Mouse (Mus musculus) forebrain, embryonic 16.5 days (tissue): Measurements from ENCODE around the gene Itga11. TPM values are rescaled to one million over a fixed set of nuclear protein-coding genes. Genes with fewer than 3 reads are reported as not detected.

Source experiments
- ATAC-seq: fragments of 200-750 bp; cut with Nextera tagmentation; 2 replicates; pipeline ENCODE4 v1.8.0; 2017; ENCODE audit warnings: mild to moderate bottlenecking, moderate library complexity
- H3K27ac ChIP-seq: fragments of 300-500 bp; sonication (generic); 2 replicates; pipeline ENCODE4 v1.5.1; 2014; ENCODE audit warnings: low read length, control low read depth
- H3K27me3 ChIP-seq: fragments of 300-500 bp; sonication (generic); replicated peaks from 2 replicates; pipeline ENCODE4 v1.6.1; 2014; ENCODE audit warnings: low read length; ENCODE audit not compliant: control insufficient read depth, insufficient read depth
- H3K36me3 ChIP-seq: fragments of 300-500 bp; sonication (generic); 2 replicates; pipeline ENCODE4 v1.6.1; 2014; ENCODE audit not compliant: control insufficient read depth, insufficient read depth
- H3K4me1 ChIP-seq: fragments of 300-500 bp; sonication (generic); replicated peaks from 2 replicates; pipeline ENCODE4 v1.6.1; 2014; ENCODE audit warnings: low read length; ENCODE audit not compliant: control insufficient read depth, insufficient read depth
- H3K4me2 ChIP-seq: fragments of 300-500 bp; sonication (generic); 2 replicates; pipeline ENCODE4 v1.6.1; 2014; ENCODE audit warnings: mild to moderate bottlenecking, low read length, control low read depth
- H3K4me3 ChIP-seq: fragments of 300-500 bp; sonication (generic); replicated peaks from 2 replicates; pipeline ENCODE4 v1.5.1; 2014; ENCODE audit warnings: mild to moderate bottlenecking, low read length, control low read depth
- H3K9ac ChIP-seq: fragments of 300-500 bp; sonication (generic); replicated peaks from 2 replicates; pipeline ENCODE4 v1.6.1; 2014; ENCODE audit warnings: low read depth, low read length, control low read depth
- H3K9me3 ChIP-seq: fragments of 300-500 bp; sonication (generic); 2 replicates; pipeline ENCODE4 v1.6.1; 2016; ENCODE audit warnings: low read length; ENCODE audit not compliant: control insufficient read depth
- WGBS: fragments of 180-500 bp; shearing (Covaris S2); extraction: QIAGEN DNeasy Blood & Tissue Kit; methylation state at CpG from one replicate; pipeline ENCODE4 v1.1.7; 2014; 5-methylcytosine and 5-hydroxymethylcytosine counted together
- polyA plus RNA-seq: library from polyadenylated mRNA; unstranded; fragments of >200 nt; fragmentation: Nextera tagmentation; extraction: Ambion mirVana; gene quantifications from 2 replicates; pipeline ENCODE4 v1.2.1, GENCODE M21; 2015

Itga11 gene
- polyA plus RNA-seq, 1 experiment from 2014 or later: 1.0 TPM

DNA sequence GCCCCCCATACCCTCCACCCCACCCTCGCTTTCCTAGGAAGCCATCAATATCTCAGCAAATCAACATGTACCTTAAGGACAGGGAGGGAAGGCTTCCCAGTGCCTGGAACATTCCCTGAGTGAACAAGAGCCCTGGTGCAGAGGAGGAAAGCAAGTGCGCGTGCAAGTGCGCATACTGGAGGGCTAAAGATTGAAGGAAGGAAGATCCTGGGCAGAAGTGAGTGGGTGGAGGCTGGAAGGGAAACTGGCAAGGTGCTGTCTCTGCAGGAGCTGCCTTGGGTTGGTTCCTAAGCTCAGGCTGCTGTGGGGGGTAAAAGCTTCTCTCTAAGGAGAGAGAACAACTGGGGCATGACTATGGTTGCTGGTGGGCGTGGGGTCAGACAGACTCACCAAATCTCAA is 32.4 kb downstream of the Itga11 start:
- H3K4me3 ChIP-seq: no peak overlapping the region
- WGBS: 91% methylated on average over 5 of the region's 5 CpGs
- no peak for ATAC-seq
- H3K9me3 ChIP-seq: peaks cover 3% of the 10 kb centered on the region; the same call in 1 of the 2 replicates
- no peaks in the 10 kb centered on the region for H3K4me1 ChIP-seq
- H3K9ac ChIP-seq: no peak overlapping the region
- no peak overlapping the region for H3K27ac ChIP-seq
- no peak overlapping the region for H3K4me2 ChIP-seq
- no peaks in the 10 kb centered on the region for H3K27me3 ChIP-seq
- no peaks in the 10 kb centered on the region for H3K36me3 ChIP-seq

DNA sequence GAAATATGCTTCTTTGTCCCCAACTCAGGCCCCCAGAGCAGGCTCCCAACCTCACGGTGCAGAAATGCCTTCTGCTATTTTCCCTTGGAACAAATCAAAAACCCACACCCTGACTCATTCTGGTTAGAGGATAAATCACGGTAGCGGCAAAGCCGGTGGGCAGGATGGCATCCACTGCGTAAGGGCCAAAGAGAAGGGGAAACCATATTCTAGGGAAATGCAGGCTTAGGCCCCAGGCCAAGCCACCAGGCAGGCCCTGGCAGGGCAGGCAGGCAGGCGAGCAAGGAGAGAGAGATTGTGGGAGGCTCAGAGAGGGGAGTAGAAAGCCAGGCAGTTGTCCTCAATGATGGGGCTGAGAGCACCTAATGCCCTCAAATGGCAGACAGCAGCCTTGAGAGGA is 34.7 kb downstream of the Itga11 start:
- Histone ChIP-seq H3K4me1 (no peaks in the 10 kb centered on the region), H3K4me3 (no peak overlapping the region), H3K27me3 (no peaks in the 10 kb centered on the region), H3K9ac (no peak overlapping the region), H3K9me3 (peaks cover 3% of the 10 kb centered on the region; the same call in 1 of the 2 replicates), H3K4me2 (no peak overlapping the region), H3K36me3 (no peaks in the 10 kb centered on the region), H3K27ac (no peak overlapping the region)
- ATAC-seq: no peak
- WGBS: 80% methylated on average over 6 of the region's 6 CpGs

DNA sequence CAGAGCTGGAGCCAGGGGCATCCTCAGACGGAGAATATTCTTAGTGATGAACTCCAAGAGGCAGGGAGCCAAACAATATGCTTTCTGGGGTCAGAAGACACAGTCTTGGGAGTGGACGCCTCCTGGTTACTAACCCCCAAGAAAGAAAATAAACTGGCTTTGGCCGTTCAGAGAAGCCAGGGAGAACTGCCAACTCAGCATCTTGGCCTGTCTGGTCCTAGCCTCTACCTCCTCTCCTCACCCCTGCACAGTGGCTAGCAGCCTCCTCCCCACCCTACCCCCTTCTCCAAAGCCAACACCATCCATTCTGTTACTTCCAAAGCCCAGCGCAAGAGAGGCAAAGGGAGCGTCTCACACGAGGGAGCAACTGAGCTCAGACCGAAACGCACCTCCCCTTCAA is 35.4 kb downstream of the Itga11 start:
- Histone ChIP-seq H3K9ac (no peak overlapping the region), H3K4me1 (no peaks in the 10 kb centered on the region), H3K27me3 (no peaks in the 10 kb centered on the region), H3K36me3 (no peaks in the 10 kb centered on the region), H3K9me3 (peaks cover 3% of the 10 kb centered on the region; the same call in 1 of the 2 replicates), H3K4me2 (no peak overlapping the region), H3K4me3 (no peak overlapping the region), H3K27ac (no peak overlapping the region)
- no peak for ATAC-seq
- 79% methylated on average over 8 of the region's 8 CpGs for WGBS

DNA sequence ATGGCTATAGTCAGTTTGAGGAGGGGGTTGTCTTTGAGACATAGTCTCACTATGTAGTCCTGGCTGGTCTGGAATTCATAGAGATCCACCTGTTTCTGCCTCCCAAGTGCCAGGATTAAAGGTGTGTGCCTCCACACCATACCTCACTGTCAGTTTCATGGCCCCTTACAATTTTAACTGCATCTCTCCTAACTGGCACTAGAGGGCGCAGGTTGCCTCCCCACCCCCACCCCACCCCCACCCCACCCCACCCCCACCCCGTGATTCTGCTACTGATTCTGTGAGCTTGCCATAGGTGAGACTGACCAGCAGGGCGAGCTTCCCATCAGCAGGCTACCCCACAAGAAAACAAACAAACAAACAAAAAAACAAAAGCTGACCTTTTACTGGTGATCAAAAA is 36.7 kb downstream of the Itga11 start:
- WGBS: 52% methylated on average over 3 of the region's 3 CpGs
- no peaks in the 10 kb centered on the region for H3K27me3 ChIP-seq
- ATAC-seq: no peak
- no peak overlapping the region for H3K27ac ChIP-seq
- no peaks in the 10 kb centered on the region for H3K36me3 ChIP-seq
- H3K4me3 ChIP-seq: no peak overlapping the region
- H3K9me3 ChIP-seq: peaks cover 3% of the 10 kb centered on the region; the same call in 1 of the 2 replicates
- H3K9ac ChIP-seq: no peak overlapping the region
- H3K4me2 ChIP-seq: no peak overlapping the region
- H3K4me1 ChIP-seq: no peaks in the 10 kb centered on the region

DNA sequence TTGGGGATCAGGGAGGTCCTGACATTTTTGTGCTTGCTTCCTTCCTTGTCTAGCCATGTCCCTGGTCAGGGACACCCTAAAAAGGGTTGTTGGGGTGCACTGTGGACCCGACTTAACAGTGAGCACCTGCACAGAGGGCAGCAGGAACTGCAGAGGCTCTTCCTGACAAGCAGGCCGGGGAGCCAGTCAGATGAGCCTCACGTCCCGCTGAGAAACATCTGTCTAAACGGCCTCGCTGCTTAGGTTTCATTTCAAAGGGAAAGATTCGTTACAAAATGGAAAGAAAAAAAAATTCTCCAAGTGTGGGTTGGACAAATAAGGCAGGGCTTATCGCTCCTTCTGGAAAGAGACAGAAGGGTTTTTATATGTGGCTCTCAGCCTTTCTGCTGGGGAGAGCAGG is 40.4 kb downstream of the Itga11 start:
- WGBS: 43% methylated on average over 8 of the region's 8 CpGs
- Histone ChIP-seq H3K27ac (no peak overlapping the region), H3K4me1 (0 out of 2 replicates have a peak, but pooled peaks cover 4% of the 10 kb centered on the region), H3K36me3 (no peaks in the 10 kb centered on the region), H3K4me3 (no peak overlapping the region), H3K4me2 (no peak overlapping the region), H3K9me3 (peaks cover 3% of the 10 kb centered on the region; the same call in 1 of the 2 replicates), H3K27me3 (no peaks in the 10 kb centered on the region), H3K9ac (no peak overlapping the region)
- ATAC-seq: no peak

DNA sequence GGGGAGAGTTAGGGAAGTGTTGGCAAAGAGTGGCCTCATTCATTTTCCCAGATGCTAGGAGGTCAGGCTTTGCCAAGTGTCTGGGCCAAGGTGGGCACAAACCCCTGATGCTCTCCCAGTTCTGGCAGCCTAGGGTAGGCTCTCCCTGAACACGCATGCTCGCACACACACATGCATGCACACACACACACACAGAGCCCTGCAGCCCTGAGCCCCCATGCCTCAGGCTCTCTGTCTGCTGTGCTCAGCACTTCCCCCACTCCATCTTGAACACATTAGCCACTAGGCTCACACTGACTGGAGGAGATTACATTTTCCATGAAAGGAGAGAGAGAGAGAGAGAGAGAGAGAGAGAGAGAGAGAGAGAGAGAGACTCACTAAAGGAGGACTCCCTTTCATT is 44.2 kb downstream of the Itga11 start:
- no peaks in the 10 kb centered on the region for H3K9me3 ChIP-seq
- ATAC-seq: no peak

DNA sequence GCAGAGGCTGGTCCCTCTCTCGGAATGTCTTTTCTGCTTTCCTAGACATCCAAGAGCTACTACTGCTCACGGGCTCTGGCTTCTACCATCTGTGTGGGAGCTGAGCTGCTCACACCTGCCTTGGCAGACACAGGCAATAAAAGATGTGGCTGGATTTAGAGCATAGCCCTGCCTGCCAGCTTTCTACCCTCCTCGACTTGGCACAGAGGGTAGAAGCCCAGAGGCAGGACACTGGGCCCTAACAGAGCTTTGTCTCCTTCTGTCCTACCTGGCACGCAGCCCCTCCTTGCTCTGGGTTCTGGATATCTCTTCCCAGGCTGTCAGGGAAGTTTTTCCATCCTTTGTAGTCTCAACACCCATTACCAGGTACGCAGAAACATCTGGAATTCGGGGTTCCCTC is 45.1 kb downstream of the Itga11 start:
- no peak overlapping the region for H3K9ac ChIP-seq
- WGBS: 66% methylated on average over 6 of the region's 6 CpGs

More for the DNA sequence above, 44.2 kb downstream of the Itga11 start:
- WGBS: 68% methylated on average over 2 of the region's 2 CpGs
- Histone ChIP-seq H3K36me3 (no peaks in the 10 kb centered on the region), H3K4me3 (no peak overlapping the region), H3K9ac (no peak overlapping the region), H3K27ac (no peak overlapping the region), H3K27me3 (no peaks in the 10 kb centered on the region), H3K4me1 (0 out of 2 replicates have a peak, but pooled peaks cover 6% of the 10 kb centered on the region), H3K4me2 (no peak overlapping the region)

DNA sequence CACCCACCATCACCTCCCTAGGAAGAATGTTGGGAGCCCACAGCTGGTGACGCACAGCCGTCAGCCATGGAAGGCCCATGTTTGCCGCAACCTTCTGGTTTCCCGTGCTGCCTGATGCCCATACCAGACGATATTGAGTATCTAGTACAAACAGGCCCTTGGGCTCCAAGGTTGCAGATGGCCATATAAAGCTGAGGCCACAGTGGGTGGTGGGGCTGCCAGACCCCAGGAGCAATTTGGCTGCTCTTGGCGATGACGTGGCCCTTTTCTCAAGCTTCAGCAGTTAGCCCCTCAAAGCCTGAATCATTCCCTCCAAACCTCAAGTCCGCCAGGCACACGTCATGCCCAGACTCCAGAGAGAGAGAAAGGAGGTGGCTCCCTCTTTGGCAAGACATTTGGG is 46.5 kb downstream of the Itga11 start:
- no peak for ATAC-seq
- H3K4me2 ChIP-seq: no peak overlapping the region
- H3K36me3 ChIP-seq: no peaks in the 10 kb centered on the region
- H3K27ac ChIP-seq: no peak overlapping the region
- H3K4me3 ChIP-seq: no peak overlapping the region
- H3K27me3 ChIP-seq: no peaks in the 10 kb centered on the region
- WGBS: 83% methylated on average over 9 of the region's 9 CpGs
- no peaks in the 10 kb centered on the region for H3K9me3 ChIP-seq
- no peak overlapping the region for H3K9ac ChIP-seq
- H3K4me1 ChIP-seq: 0 out of 2 replicates have a peak, but pooled peaks cover 6% of the 10 kb centered on the region

More for the DNA sequence above, 45.1 kb downstream of the Itga11 start:
- H3K27me3 ChIP-seq: no peaks in the 10 kb centered on the region
- 0 out of 2 replicates have a peak, but pooled peaks cover 6% of the 10 kb centered on the region for H3K4me1 ChIP-seq
- no peaks in the 10 kb centered on the region for H3K9me3 ChIP-seq
- H3K4me2 ChIP-seq: no peak overlapping the region
- ATAC-seq: no peak
- no peak overlapping the region for H3K27ac ChIP-seq
- no peak overlapping the region for H3K4me3 ChIP-seq
- no peaks in the 10 kb centered on the region for H3K36me3 ChIP-seq

DNA sequence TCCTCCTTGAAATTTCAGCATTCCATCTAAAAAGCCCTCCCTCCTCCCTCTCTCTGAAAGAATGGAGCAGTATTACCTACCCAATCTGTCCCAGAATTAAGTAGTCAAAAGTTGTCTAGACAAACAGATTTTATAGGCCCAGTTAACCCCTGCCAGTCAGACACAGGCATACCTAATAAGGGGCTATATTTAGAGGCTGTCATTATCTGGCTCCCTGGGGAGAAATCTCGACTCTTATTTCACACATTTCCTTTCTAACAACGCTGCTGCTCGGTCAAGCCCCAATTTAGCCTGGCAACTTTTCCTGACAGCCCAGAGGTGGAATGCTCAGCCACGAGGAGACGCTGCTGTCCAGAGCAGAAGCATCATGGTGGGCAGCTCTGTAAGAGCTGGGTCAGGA is 47.6 kb downstream of the Itga11 start:
- Histone ChIP-seq H3K4me3 (no peak overlapping the region), H3K4me2 (no peak overlapping the region), H3K36me3 (no peaks in the 10 kb centered on the region), H3K27ac (no peak overlapping the region), H3K4me1 (0 out of 2 replicates have a peak, but pooled peaks cover 6% of the 10 kb centered on the region), H3K9me3 (no peaks in the 10 kb centered on the region), H3K9ac (no peak overlapping the region), H3K27me3 (no peaks in the 10 kb centered on the region)
- ATAC-seq: no peak
- 10% methylated on average over 5 of the region's 5 CpGs for WGBS

DNA sequence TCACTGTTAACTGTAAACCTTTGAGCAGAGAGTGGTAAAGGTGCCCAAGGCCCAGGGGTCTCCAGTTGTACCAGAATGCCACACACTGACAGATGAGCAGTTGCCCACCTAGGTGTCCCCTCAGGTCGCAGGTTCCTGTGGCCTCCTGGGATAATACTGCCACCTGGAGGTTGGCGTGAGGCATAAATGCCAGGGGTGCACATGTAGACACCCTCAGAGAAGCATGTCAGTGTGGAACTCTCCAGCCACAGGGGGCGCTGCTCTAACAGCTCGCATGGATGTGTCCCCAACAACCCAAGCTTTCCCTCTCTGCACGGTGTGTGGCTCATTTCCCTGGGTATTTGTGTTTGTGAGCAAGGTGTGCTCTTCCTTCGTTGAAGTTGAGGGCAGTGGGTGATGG is 48.8 kb downstream of the Itga11 start:
- no peak overlapping the region for H3K4me2 ChIP-seq
- no peak overlapping the region for H3K27ac ChIP-seq
- WGBS: 59% methylated on average over 6 of the region's 6 CpGs
- H3K27me3 ChIP-seq: no peaks in the 10 kb centered on the region
- H3K36me3 ChIP-seq: no peaks in the 10 kb centered on the region
- H3K9me3 ChIP-seq: no peaks in the 10 kb centered on the region
- no peak overlapping the region for H3K9ac ChIP-seq
- no peak overlapping the region for H3K4me3 ChIP-seq
- H3K4me1 ChIP-seq: 0 out of 2 replicates have a peak, but pooled peaks cover 6% of the 10 kb centered on the region
- no peak for ATAC-seq
